Mouse (Mus musculus) intestine, postnatal 0 days (tissue): ENCODE results near the gene Kcnk5. TPM values are rescaled to one million over a fixed set of nuclear protein-coding genes. Genes with fewer than 3 reads are reported as not detected.
A peak's percentile ranks its signal among the peaks of the same experiment; 100 is the strongest.

Source experiments
- ATAC-seq: fragments of 200-750 bp; cut with Nextera tagmentation; 2 replicates; pipeline ENCODE4 v1.8.0; 2017; ENCODE audit warnings: mild to moderate bottlenecking, moderate TSS enrichment, moderate library complexity
- H3K27ac ChIP-seq: fragments of 300-500 bp; sonication (generic); 2 replicates; pipeline ENCODE4 v1.5.1; 2014; ENCODE audit warnings: mild to moderate bottlenecking, low read depth, low read length, moderate library complexity
- H3K27me3 ChIP-seq: fragments of 300-500 bp; sonication (generic); replicated peaks from 2 replicates; pipeline ENCODE4 v1.6.1; 2014; ENCODE audit warnings: low read length, mixed read lengths; ENCODE audit not compliant: control insufficient read depth, insufficient read depth
- H3K36me3 ChIP-seq: fragments of 300-500 bp; sonication (generic); 2 replicates; pipeline ENCODE4 v1.6.1; 2014; ENCODE audit warnings: mild to moderate bottlenecking, moderate library complexity; ENCODE audit not compliant: control insufficient read depth, insufficient read depth
- H3K4me1 ChIP-seq: fragments of 300-500 bp; sonication (generic); replicated peaks from 2 replicates; pipeline ENCODE4 v1.6.1; 2014; ENCODE audit warnings: antibody characterized with exemption, low read length, mixed read lengths; ENCODE audit not compliant: control insufficient read depth, insufficient read depth
- H3K4me2 ChIP-seq: fragments of 300-500 bp; sonication (generic); replicated peaks from 2 replicates; pipeline ENCODE4 v1.6.1; 2014; ENCODE audit warnings: low read depth, mild to moderate bottlenecking, moderate library complexity
- H3K4me3 ChIP-seq: fragments of 300-500 bp; sonication (generic); 2 replicates; pipeline ENCODE4 v1.5.1; 2014; ENCODE audit warnings: low read depth, low read length
- H3K9ac ChIP-seq: fragments of 300-500 bp; sonication (generic); 2 replicates; pipeline ENCODE4 v1.6.1; 2014; ENCODE audit warnings: mild to moderate bottlenecking, low read depth, low read length
- H3K9me3 ChIP-seq: fragments of 300-500 bp; sonication (generic); 2 replicates; pipeline ENCODE4 v1.6.1; 2016; ENCODE audit warnings: mixed run types; ENCODE audit not compliant: control insufficient read depth
- CTCF ChIP-seq: sonication (generic); IDR thresholded peaks from 2 replicates; pipeline ENCODE4 v1.5.1; 2016; ENCODE audit warnings: low read depth, mild to moderate bottlenecking, control low read depth, antibody characterized with exemption, moderate library complexity
- WGBS: fragments of 180-500 bp; shearing (Covaris S2); extraction: QIAGEN DNeasy Blood & Tissue Kit; methylation state at CpG from one replicate; pipeline ENCODE4 v1.1.7; 2014; 5-methylcytosine and 5-hydroxymethylcytosine counted together
- polyA plus RNA-seq: library from polyadenylated mRNA; unstranded; fragments of >200 nt; fragmentation: Nextera tagmentation; extraction: Ambion mirVana; gene quantifications from 2 replicates; pipeline ENCODE4 v1.2.1, GENCODE M21; 2015

The Kcnk5 gene
- polyA plus RNA-seq, 1 experiment from 2014 or later: 10.9 TPM

GRCm38 (mm10) chr14:20113189-20113961 is 68.2 kb downstream of the Kcnk5 start:
- ATAC-seq: no peak

GRCm38 (mm10) chr14:20112218-20112617 is 69.4 kb downstream of the Kcnk5 start:
- H3K4me2 ChIP-seq: no peak overlapping the region
- ATAC-seq: no peak
- H3K4me1 ChIP-seq: no peaks in the 10 kb centered on the region
- WGBS: 79% methylated on average over 3 of the region's 3 CpGs
- no peaks in the 10 kb centered on the region for H3K27me3 ChIP-seq
- H3K9ac ChIP-seq: no peak overlapping the region
- H3K27ac ChIP-seq: no peak overlapping the region
- no peak overlapping the region for H3K4me3 ChIP-seq
- TF ChIP-seq CTCF: peak; percentile 32; the same call in 1 of the 2 replicates
- H3K9me3 ChIP-seq: no peaks in the 10 kb centered on the region
- H3K36me3 ChIP-seq: no peaks in the 10 kb centered on the region

More at GRCm38 (mm10) chr14:20113189-20113961, 68.2 kb downstream of the Kcnk5 start:
- no peak overlapping the region for H3K9ac ChIP-seq
- H3K4me1 ChIP-seq: no peaks in the 10 kb centered on the region
- no peaks in the 10 kb centered on the region for H3K9me3 ChIP-seq
- H3K27me3 ChIP-seq: no peaks in the 10 kb centered on the region
- 54% methylated on average over 7 of the region's 7 CpGs for WGBS
- no peak for TF ChIP-seq CTCF
- H3K4me3 ChIP-seq: no peak overlapping the region
- H3K4me2 ChIP-seq: no peak overlapping the region
- H3K27ac ChIP-seq: no peak overlapping the region
- no peaks in the 10 kb centered on the region for H3K36me3 ChIP-seq

- ATAC-seq: peak; percentile 24
These were observed 70.7 kb downstream of the Kcnk5 start for GRCm38 (mm10) chr14:20110945-20111344.

DNA sequence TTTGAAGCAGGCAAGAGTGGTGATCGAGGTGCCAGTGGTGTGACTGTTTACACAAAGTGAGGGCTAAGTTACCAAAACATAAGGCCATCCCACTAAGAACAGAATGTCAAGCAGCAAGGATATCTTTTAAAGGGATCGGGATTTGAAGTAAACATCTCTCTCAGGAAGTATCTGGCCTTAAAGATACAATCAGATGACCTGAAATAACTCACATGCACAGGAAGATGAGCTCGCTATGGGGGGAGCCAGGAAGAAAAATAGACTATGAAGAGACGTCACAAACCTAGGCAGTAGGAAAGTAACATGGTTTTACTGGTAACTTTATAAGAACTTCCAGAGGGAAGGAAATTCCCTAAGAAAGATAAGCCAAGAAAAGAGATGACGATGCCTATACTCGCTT is 75.3 kb downstream of the Kcnk5 start:
- H3K36me3 ChIP-seq: no peaks in the 10 kb centered on the region
- no peaks in the 10 kb centered on the region for H3K27me3 ChIP-seq
- H3K4me2 ChIP-seq: no peak overlapping the region
- no peaks in the 10 kb centered on the region for H3K4me1 ChIP-seq
- H3K9ac ChIP-seq: no peak overlapping the region
- no peak for ATAC-seq
- no peak for TF ChIP-seq CTCF
- no peak overlapping the region for H3K27ac ChIP-seq
- no peak overlapping the region for H3K4me3 ChIP-seq
- WGBS: 51% methylated on average over 6 of the region's 6 CpGs
- H3K9me3 ChIP-seq: no peaks in the 10 kb centered on the region

More at GRCm38 (mm10) chr14:20110945-20111344, 70.7 kb downstream of the Kcnk5 start:
- Histone ChIP-seq H3K27ac (peak overlapping the region; percentile 7; the same call in 1 of the 2 replicates), H3K4me2 (no peak overlapping the region), H3K9me3 (no peaks in the 10 kb centered on the region), H3K4me1 (no peaks in the 10 kb centered on the region), H3K4me3 (no peak overlapping the region), H3K27me3 (no peaks in the 10 kb centered on the region), H3K9ac (no peak overlapping the region), H3K36me3 (no peaks in the 10 kb centered on the region)
- TF ChIP-seq CTCF: no peak
- WGBS: 44% methylated on average over 1 of the region's 1 CpGs

- no peak for TF ChIP-seq CTCF
- no peak for ATAC-seq
- no peak overlapping the region for H3K27ac ChIP-seq
These were observed 78.4 kb downstream of the Kcnk5 start for GRCm38 (mm10) chr14:20103207-20103606.

DNA sequence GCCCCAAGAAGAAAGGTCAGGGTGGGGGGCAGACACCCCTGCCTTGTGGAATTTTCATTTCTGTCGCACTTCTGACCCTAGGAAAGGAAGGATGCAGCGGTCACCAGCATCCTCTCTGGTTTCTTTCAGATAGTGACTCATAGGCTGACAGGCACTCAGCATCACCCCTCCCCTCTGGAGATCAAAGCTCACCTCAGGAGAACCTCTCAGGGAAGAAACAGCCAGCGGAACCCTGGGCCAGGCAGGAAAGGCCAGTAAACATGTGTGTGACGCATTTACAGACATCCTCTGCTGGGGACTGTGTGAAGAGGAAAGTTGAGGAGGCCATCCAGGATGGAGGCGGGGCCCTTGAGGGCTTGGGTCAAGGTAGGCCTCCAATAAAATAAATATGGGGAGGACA is 83.5 kb downstream of the Kcnk5 start:
- Histone ChIP-seq H3K36me3 (no peaks in the 10 kb centered on the region), H3K4me3 (no peak overlapping the region), H3K4me1 (no peaks in the 10 kb centered on the region), H3K27me3 (no peaks in the 10 kb centered on the region), H3K9ac (no peak overlapping the region), H3K9me3 (no peaks in the 10 kb centered on the region), H3K27ac (no peak overlapping the region), H3K4me2 (no peak overlapping the region)
- 29% methylated on average over 5 of the region's 5 CpGs for WGBS
- TF ChIP-seq CTCF: no peak
- ATAC-seq: peak; percentile 28; the same call in 1 of the 2 replicates

More at GRCm38 (mm10) chr14:20103207-20103606, 78.4 kb downstream of the Kcnk5 start:
- Histone ChIP-seq H3K36me3 (no peaks in the 10 kb centered on the region), H3K27me3 (no peaks in the 10 kb centered on the region), H3K4me2 (no peak overlapping the region), H3K9me3 (no peaks in the 10 kb centered on the region), H3K9ac (no peak overlapping the region), H3K4me3 (no peak overlapping the region), H3K4me1 (no peaks in the 10 kb centered on the region)
- 31% methylated on average over 4 of the region's 4 CpGs for WGBS
